ENCODE assay signal across 11 mouse cellular contexts in the genomic region with DNA sequence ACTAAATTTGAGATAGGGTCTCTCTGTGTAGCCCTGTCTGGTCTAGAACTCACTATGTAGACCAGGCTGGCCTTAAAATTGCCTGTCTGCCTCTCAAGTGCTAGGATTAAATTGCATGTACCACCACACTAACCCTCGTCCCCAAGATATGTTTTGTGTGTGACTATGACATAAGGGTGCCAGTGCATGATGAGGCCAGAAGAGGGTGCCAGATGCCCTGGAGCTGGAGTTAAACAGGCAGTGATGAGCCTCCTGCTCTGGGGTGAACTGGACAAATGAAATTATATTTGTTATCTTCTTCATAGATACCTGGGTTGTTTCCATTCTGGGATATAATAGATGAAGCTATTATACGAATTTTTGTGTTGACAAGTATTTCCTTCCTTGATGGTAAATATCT. TPM values are rescaled to one million over a fixed set of nuclear protein-coding genes. Genes with fewer than 3 reads are reported as not detected.
A peak's percentile ranks its signal among the peaks of the same experiment; 100 is the strongest.
DNase-seq lines count a peak whose midpoint lies in the region; ATAC-seq and TF ChIP-seq lines count a peak whose summit lies in the region.
"Had no signal": no experiment of that assay in that cellular context is flagged by ENCODE, and none has a peak within 500 bp of the region (broad histone marks: within the 10 kb centered on the region; RNA-seq: fewer than 3 reads in every experiment).

No protein-coding gene starts in this region.

- intact Hi-C loops in gastrocnemius, adult 2 months (cut with DNase I): no loop called here

- no peak overlapping the region for H3K4me2 ChIP-seq in intestine, embryonic 15.5 days (replicated peaks)
- H3K4me2 ChIP-seq: embryonic facial prominence, embryonic 12.5 days; heart, embryonic 12.5 days had no signal

- no peak for DNase-seq in gastrocnemius, adult 2 months
- no peak for DNase-seq in gastrocnemius, postnatal 4 days (ENCODE audit: low spot score in 2 of 2)
- peak; percentile 39 for DNase-seq in 3T3-L1 (ENCODE audit: low read depth, low spot score)
- peak; percentile 72 for DNase-seq in MEL (ENCODE audit: low read depth, low spot score)
- no peak for DNase-seq in frontal cortex, postnatal 36 days (ENCODE audit: low spot score in 2 of 2)
- DNase-seq in spleen, postnatal 14 days (ENCODE audit: low spot score in 2 of 2): no peak
- DNase-seq in urinary bladder, postnatal 36 days (ENCODE audit: low spot score in 2 of 2): no peak

- H3K4me3 ChIP-seq in gastrocnemius, adult 2 months: no peak overlapping the region
- H3K4me3 ChIP-seq in MEL (ENCODE audit: control insufficient read depth in 1 of 2, insufficient read depth in 1 of 2, low read depth in 2 of 2, low read length in 2 of 2): no peak overlapping the region
- no peak overlapping the region for H3K4me3 ChIP-seq in intestine, embryonic 15.5 days (replicated peaks)
- H3K4me3 ChIP-seq: embryonic facial prominence, embryonic 12.5 days; heart, embryonic 12.5 days had no signal

- no peak overlapping the region for H3K9ac ChIP-seq in MEL (ENCODE audit: control insufficient read depth, low read depth, low read length, poor library complexity, severe bottlenecking)
- no peak overlapping the region for H3K9ac ChIP-seq in intestine, embryonic 15.5 days
- H3K9ac ChIP-seq: embryonic facial prominence, embryonic 12.5 days; heart, embryonic 12.5 days had no signal

- 72% methylated on average over 2 of the region's 2 CpGs for WGBS in intestine, embryonic 15.5 days

- no peaks in the 10 kb centered on the region for H3K9me3 ChIP-seq in MEL (replicated peaks; ENCODE audit: insufficient read depth, low read length)
- H3K9me3 ChIP-seq in intestine, embryonic 15.5 days: no peaks in the 10 kb centered on the region

- peak; percentile 29; the same call in 1 of the 2 replicates for TF ChIP-seq CTCF in gastrocnemius, adult 2 months (IDR thresholded peaks at IDR 0.05)
- TF ChIP-seq CTCF in MEL (IDR thresholded peaks at IDR 0.05 in 2 of 3, conservative IDR thresholded peaks at IDR 0.05 in 1 of 3; ENCODE audit: control insufficient read depth in 1 of 3, insufficient read depth in 1 of 3, low read depth in 2 of 3, low read length in 3 of 3, poor library complexity in 1 of 3, severe bottlenecking in 1 of 3): peak; percentile 62 to 74 (median 72)

- H3K36me3 ChIP-seq in MEL (ENCODE audit: control insufficient read depth in 1 of 2, insufficient read depth in 2 of 2, low read length in 2 of 2): no peaks in the 10 kb centered on the region
- no peaks in the 10 kb centered on the region for H3K36me3 ChIP-seq in intestine, embryonic 15.5 days
- H3K36me3 ChIP-seq: embryonic facial prominence, embryonic 12.5 days; heart, embryonic 12.5 days had no signal

- no peak for TF ChIP-seq EP300 in MEL (IDR thresholded peaks at IDR 0.05; ENCODE audit: low read depth in 1 of 2, low read length in 2 of 2)

- H3K27ac ChIP-seq in gastrocnemius, adult 2 months: no peak overlapping the region
- H3K27ac ChIP-seq in MEL (ENCODE audit: control insufficient read depth, low read depth, low read length): no peak overlapping the region
- H3K27ac ChIP-seq in intestine, embryonic 15.5 days: no peak overlapping the region
- H3K27ac ChIP-seq: embryonic facial prominence, embryonic 12.5 days had no signal

- H3K27me3 ChIP-seq in MEL (ENCODE audit: control insufficient read depth in 1 of 2, insufficient read depth in 2 of 2, low read length in 2 of 2): no peaks in the 10 kb centered on the region
- no peaks in the 10 kb centered on the region for H3K27me3 ChIP-seq in intestine, embryonic 15.5 days (replicated peaks)
- H3K27me3 ChIP-seq: embryonic facial prominence, embryonic 12.5 days; heart, embryonic 12.5 days; megakaryocyte, embryonic 14.5 days had no signal

- H3K4me1 ChIP-seq in MEL (ENCODE audit: control insufficient read depth in 1 of 2, insufficient read depth in 2 of 2, low read length in 2 of 2): peaks cover 0 to 6% of the 10 kb centered on the region in 2 experiments; a peak in 2 of 4 replicates
- H3K4me1 ChIP-seq in intestine, embryonic 15.5 days (replicated peaks): 0 out of 2 replicates have a peak, but pooled peaks cover 2% of the 10 kb centered on the region
- H3K4me1 ChIP-seq: embryonic facial prominence, embryonic 12.5 days; heart, embryonic 12.5 days had no signal

- H3K79me2 ChIP-seq in MEL (ENCODE audit: control insufficient read depth, insufficient read depth, low read length, poor library complexity): no peaks in the 10 kb centered on the region

- peak; percentile 37; the same call in 1 of the 2 replicates for ATAC-seq in intestine, embryonic 15.5 days

- TF ChIP-seq POLR2A in MEL (IDR thresholded peaks at IDR 0.05; ENCODE audit: control insufficient read depth in 1 of 2, insufficient read depth in 1 of 2, low read depth in 1 of 2, low read length in 2 of 2, poor library complexity in 1 of 2): no peak

- peak; percentile 72 for TF ChIP-seq RAD21 in MEL (IDR thresholded peaks at IDR 0.05; ENCODE audit: low read depth, low read length)

TF ChIP-seq in MEL, 35 proteins besides CTCF, POLR2A, EP300 and RAD21:
- no peak for TF ChIP-seq MYB (IDR thresholded peaks at IDR 0.05; ENCODE audit: low read depth, low read length)
- no peak for TF ChIP-seq MXI1 (IDR thresholded peaks at IDR 0.05; ENCODE audit: low read depth, low read length)
- TF ChIP-seq CHD2 (IDR thresholded peaks at IDR 0.05; ENCODE audit: low read length): no peak
- TF ChIP-seq USF1 (IDR thresholded peaks at IDR 0.05; ENCODE audit: low read depth, low read length): no peak
- TF ChIP-seq NELFE (IDR thresholded peaks at IDR 0.05; ENCODE audit: low read depth, low read length): no peak
- TF ChIP-seq ZMIZ1 (IDR thresholded peaks at IDR 0.05; ENCODE audit: low read depth, low read length): no peak
- TF ChIP-seq KAT2A (conservative IDR thresholded peaks at IDR 0.05; ENCODE audit: low read depth, low read length): no peak
- no peak for TF ChIP-seq TAL1 (IDR thresholded peaks at IDR 0.05; ENCODE audit: low read length)
- peak; percentile 42; the same call in 1 of the 2 replicates for TF ChIP-seq ZC3H11A (IDR thresholded peaks at IDR 0.05; ENCODE audit: low read depth, low read length)
- TF ChIP-seq POLR2AphosphoS5 (IDR thresholded peaks at IDR 0.05; ENCODE audit: borderline replicate concordance, low read depth, low read length): no peak
- TF ChIP-seq ZNF384 (IDR thresholded peaks at IDR 0.05; ENCODE audit: low read depth, low read length): no peak
- TF ChIP-seq SMC3 (IDR thresholded peaks at IDR 0.05; ENCODE audit: low read depth, low read length): peak; percentile 63
- TF ChIP-seq POLR2AphosphoS2 (IDR thresholded peaks at IDR 0.05; ENCODE audit: low read length): no peak
- TF ChIP-seq TBP (IDR thresholded peaks at IDR 0.05; ENCODE audit: low read depth, low read length): no peak
- TF ChIP-seq TCF12 (IDR thresholded peaks at IDR 0.05; ENCODE audit: low read depth, low read length): no peak
- TF ChIP-seq JUND (IDR thresholded peaks at IDR 0.05; ENCODE audit: low read depth, low read length): no peak
- no peak for TF ChIP-seq UBTF (IDR thresholded peaks at IDR 0.05; ENCODE audit: borderline replicate concordance, insufficient read depth, low read depth, low read length)
TF ChIP-seq in MEL: peak in this region for 2.

RNA-seq across cellular contexts. Expression of a gene that starts 10.7 kb away (rescaled TPM):
- total RNA-seq in gastrocnemius, adult 2 months (2021): 10 to 100 TPM in 1 of 2 experiments, 1 to 10 TPM in 1; 9.1 to 13.6 TPM
- 10 to 100 TPM; 31.0 to 31.9 TPM for total RNA-seq in gastrocnemius, postnatal 4 days (2021)
- 56.2 and 58.3 TPM in 2 replicates for total RNA-seq in MEL (2012; rRNA removed)
- 10 to 100 TPM in 1 of 2 experiments, not detected in 1; 57.4 TPM for polyA plus RNA-seq in MEL (2012; ENCODE audit: insufficient read depth in 1 of 2, insufficient read length in 2 of 2, low read depth in 1 of 2, low replicate concordance in 2 of 2, missing spikeins in 1 of 2)
- 68.7 and 68.9 TPM in 2 replicates for polyA plus RNA-seq in intestine, embryonic 15.5 days (2015; fragmentation: Nextera tagmentation; extraction: Ambion mirVana)

RNA-seq across cellular contexts. Expression of a gene that starts 57.6 kb away (rescaled TPM):
- not detected for total RNA-seq in gastrocnemius, adult 2 months (2021)
- total RNA-seq in gastrocnemius, postnatal 4 days (2021): 10 to 100 TPM; 25.4 to 29.3 TPM
- total RNA-seq in MEL (2012; rRNA removed): 139 and 185 TPM in 2 replicates
- polyA plus RNA-seq in MEL (2012; ENCODE audit: insufficient read depth in 1 of 2, insufficient read length in 2 of 2, low read depth in 1 of 2, low replicate concordance in 2 of 2, missing spikeins in 1 of 2): 100 to 1,000 TPM; 229 to 682 TPM
- 204 and 217 TPM in 2 replicates for polyA plus RNA-seq in intestine, embryonic 15.5 days (2015; fragmentation: Nextera tagmentation; extraction: Ambion mirVana)

Comparison
In these comparisons a context has a peak if more than half of its experiments do, and no peak if none do; other contexts are left out.
1. RNA of a gene that starts 57.6 kb away (total RNA-seq): 139 to 185 TPM in MEL and 25.4 to 29.3 TPM in gastrocnemius, postnatal 4 days; not detected in gastrocnemius, adult 2 months; every median in the first group is over 10 times any median in the second.
2. DNase-seq: peak in 3T3-L1 (single experiment) and MEL (single experiment); none in gastrocnemius, adult 2 months (single experiment), gastrocnemius, postnatal 4 days (0 of 2), frontal cortex, postnatal 36 days (0 of 2), spleen, postnatal 14 days (0 of 2) and urinary bladder, postnatal 36 days (0 of 2).